Mouse (Mus musculus): ENCODE data around the gene Galnt2.

Gene Galnt2

GRCm38 (mm10) chr8:124234496-124234895 is 3.3 kb downstream of the Galnt2 start:
- no peak for DNase-seq (ENCODE audit: low read depth, low spot score)

GRCm38 (mm10) chr8:124235536-124235935 is 4.3 kb downstream of the Galnt2 start:
- DNase-seq (ENCODE audit: low read depth, low spot score): no peak

- no peak for DNase-seq (ENCODE audit: low read depth, low spot score)
These were observed 8.2 kb downstream of the Galnt2 start for GRCm38 (mm10) chr8:124239350-124239749.

GRCm38 (mm10) chr8:124240932-124241331 is 9.7 kb downstream of the Galnt2 start:
- no peak for DNase-seq (ENCODE audit: low read depth, low spot score)

GRCm38 (mm10) chr8:124242208-124242607 is 11.0 kb downstream of the Galnt2 start:
- peak; percentile 92 for DNase-seq (ENCODE audit: low read depth, low spot score)

GRCm38 (mm10) chr8:124242913-124243312 is 11.7 kb downstream of the Galnt2 start:
- no peak for DNase-seq (ENCODE audit: low read depth, low spot score)

- no peak for DNase-seq (ENCODE audit: low read depth, low spot score)
These were observed 16.4 kb downstream of the Galnt2 start for GRCm38 (mm10) chr8:124247581-124247980.

- no peak for DNase-seq (ENCODE audit: low read depth, low spot score)
These were observed 17.5 kb downstream of the Galnt2 start for GRCm38 (mm10) chr8:124248688-124249087.

GRCm38 (mm10) chr8:124250255-124250654 is 19.1 kb downstream of the Galnt2 start:
- no peak for DNase-seq (ENCODE audit: low read depth, low spot score)

- DNase-seq (ENCODE audit: low read depth, low spot score): no peak
These were observed 19.6 kb downstream of the Galnt2 start for GRCm38 (mm10) chr8:124250785-124251184.

GRCm38 (mm10) chr8:124252533-124252950 is 21.4 kb downstream of the Galnt2 start:
- DNase-seq (ENCODE audit: low read depth, low spot score): no peak

GRCm38 (mm10) chr8:124253939-124254338 is 22.7 kb downstream of the Galnt2 start:
- DNase-seq (ENCODE audit: low read depth, low spot score): no peak

GRCm38 (mm10) chr8:124256841-124257240 is 25.6 kb downstream of the Galnt2 start:
- no peak for DNase-seq (ENCODE audit: low read depth, low spot score)

GRCm38 (mm10) chr8:124257363-124257762 is 26.2 kb downstream of the Galnt2 start:
- no peak for DNase-seq (ENCODE audit: low read depth, low spot score)

GRCm38 (mm10) chr8:124259146-124259545 is 28.0 kb downstream of the Galnt2 start:
- DNase-seq (ENCODE audit: low read depth, low spot score): peak; percentile 49

- DNase-seq (ENCODE audit: low read depth, low spot score): no peak
These were observed 28.7 kb downstream of the Galnt2 start for GRCm38 (mm10) chr8:124259925-124260324.

- DNase-seq (ENCODE audit: low read depth, low spot score): peak; percentile 59
These were observed 29.2 kb downstream of the Galnt2 start for GRCm38 (mm10) chr8:124260371-124260770.

GRCm38 (mm10) chr8:124263058-124263457 is 31.9 kb downstream of the Galnt2 start:
- DNase-seq (ENCODE audit: low read depth, low spot score): no peak

- no peak for DNase-seq (ENCODE audit: low read depth, low spot score)
These were observed 32.8 kb downstream of the Galnt2 start for GRCm38 (mm10) chr8:124264032-124264431.

- DNase-seq (ENCODE audit: low read depth, low spot score): no peak
These were observed 33.5 kb downstream of the Galnt2 start for GRCm38 (mm10) chr8:124264671-124265070.

GRCm38 (mm10) chr8:124265130-124265529 is 33.9 kb downstream of the Galnt2 start:
- DNase-seq (ENCODE audit: low read depth, low spot score): no peak

- DNase-seq (ENCODE audit: low read depth, low spot score): peak; percentile 73
These were observed 34.6 kb downstream of the Galnt2 start for GRCm38 (mm10) chr8:124265798-124266197.

- no peak for DNase-seq (ENCODE audit: low read depth, low spot score)
These were observed 36.0 kb downstream of the Galnt2 start for GRCm38 (mm10) chr8:124267206-124267605.

GRCm38 (mm10) chr8:124270504-124270903 is 39.3 kb downstream of the Galnt2 start:
- DNase-seq (ENCODE audit: low read depth, low spot score): no peak
